Mouse (Mus musculus) kidney, adult 2 months (tissue): Measurements from ENCODE around the gene 2810408A11Rik.
A peak's percentile ranks its signal among the peaks of the same experiment; 100 is the strongest.

Source experiments
- CTCF ChIP-seq: fragments of 200-500 bp; conservative IDR thresholded peaks from 2 replicates; pipeline ENCODE4 v1.5.1; 2011; ENCODE audit warnings: low read depth, mild to moderate bottlenecking, control low read depth, low read length, moderate library complexity, mixed read lengths; ENCODE audit not compliant: insufficient read depth, insufficient read length
- POLR2A ChIP-seq: fragments of 200-500 bp; IDR thresholded peaks from one replicate; pipeline ENCODE4 v1.6.1; 2011; ENCODE audit warnings: low read depth, low read length, control low read depth

- TF ChIP-seq POLR2A (peak; percentile 91), CTCF (peak; percentile 63)
Measured at GRCm38 (mm10) chr11:69921114-69922011, 20.6 kb upstream of the 2810408A11Rik start, which contains the start of gene Eif5a.
